ENCODE assay signal across 8 mouse cellular contexts in genomic region chr12:44209824-44210752, GRCm38 (mm10). TPM values are rescaled to one million over a fixed set of nuclear protein-coding genes. Genes with fewer than 3 reads are reported as not detected.
DNase-seq lines count a peak whose midpoint lies in the region; ATAC-seq and TF ChIP-seq lines count a peak whose summit lies in the region.

Gene Dnajb9 (minus strand): TSS chr12:44210326.

- peak within 1 kb of the TSS; percentile 79 for H3K4me2 ChIP-seq in forebrain, embryonic 15.5 days (replicated peaks)

- no peaks in the 10 kb centered on the region for H3K36me3 ChIP-seq in ES-E14 (ENCODE audit: control insufficient read depth, insufficient read depth, low read length, poor library complexity, severe bottlenecking)
- H3K36me3 ChIP-seq in forebrain, embryonic 15.5 days, result peaks cover 7% of the 10 kb centered on the region

- in situ Hi-C loops in ES-E14 (cut with MboI; ENCODE audit: low sequenced_read_pairs in 2 of 2, unreplicated experiment in 2 of 2), result no loop called here

- DNase-seq in ES-E14 (ENCODE audit: low read depth, low spot score), result peak; percentile 99
- peak; percentile 100 for DNase-seq in cerebellum, adult 11-12 months
- DNase-seq in heart, postnatal 25 days (ENCODE audit: low spot score), result peak; percentile 100
- DNase-seq in layer of hippocampus, adult 18-20 months (ENCODE audit: low spot score in 2 of 2), result peak; percentile 100
- peak; percentile 100 for DNase-seq in lung, adult 2 months
- DNase-seq in thymus, adult 18-20 months, result peak; percentile 99

- H3K4me1 ChIP-seq in ES-E14 (ENCODE audit: control insufficient read depth in 2 of 2, insufficient read depth in 2 of 2, low read length in 2 of 2, poor library complexity in 1 of 2), result 0 out of 4 replicates have a peak, but pooled peaks cover 0 to 2% of the 10 kb centered on the region in 2 experiments
- H3K4me1 ChIP-seq in forebrain, embryonic 15.5 days, result peaks cover 18% of the 10 kb centered on the region
- H3K4me1 ChIP-seq in lung, adult 2 months (ENCODE audit: control insufficient read depth, insufficient read depth, low read length), result peaks cover 4% of the 10 kb centered on the region; the same call in 1 of the 2 replicates

- under 1% methylated on average over 73 of the region's 77 CpGs for WGBS in forebrain, embryonic 15.5 days
- WGBS in lung, adult 2 months, result under 1% methylated on average over 77 of the region's 77 CpGs

- peak within 1 kb of the TSS; percentile 94 for H3K9ac ChIP-seq in ES-E14 (ENCODE audit: insufficient read depth, low read depth, low read length, poor library complexity, severe bottlenecking)
- peak within 1 kb of the TSS; percentile 82 for H3K9ac ChIP-seq in forebrain, embryonic 15.5 days (replicated peaks)

- peak; percentile 99 for TF ChIP-seq POLR2A in lung, adult 2 months (IDR thresholded peaks at IDR 0.05; ENCODE audit: borderline replicate concordance, extremely low read depth, low read depth, low read length)

- H3K27ac ChIP-seq in ES-E14 (ENCODE audit: insufficient read depth, low read depth, low read length, poor library complexity, severe bottlenecking), result peak within 1 kb of the TSS; percentile 20; the same call in 1 of the 2 replicates
- peak within 1 kb of the TSS; percentile 84 for H3K27ac ChIP-seq in forebrain, embryonic 15.5 days (replicated peaks)

- H3K4me3 ChIP-seq in ES-E14 (ENCODE audit: insufficient read depth in 1 of 2, low read depth in 1 of 2, low read length in 2 of 2, poor library complexity in 1 of 2, severe bottlenecking in 1 of 2), result peak within 1 kb of the TSS; percentile 88 to 93
- H3K4me3 ChIP-seq in forebrain, embryonic 15.5 days, result peak within 1 kb of the TSS; percentile 79
- peak within 1 kb of the TSS; percentile 93 for H3K4me3 ChIP-seq in lung, adult 2 months (replicated peaks; ENCODE audit: extremely low read depth, low read depth, low read length)

- H3K9me3 ChIP-seq in ES-E14 (ENCODE audit: control insufficient read depth, insufficient read depth, low read depth, low read length), result no peaks in the 10 kb centered on the region
- no peaks in the 10 kb centered on the region for H3K9me3 ChIP-seq in forebrain, embryonic 15.5 days

- peak; percentile 53 for TF ChIP-seq CTCF in lung, adult 2 months (IDR thresholded peaks at IDR 0.05; ENCODE audit: insufficient read depth, low read length)

- H3K27me3 ChIP-seq in forebrain, embryonic 15.5 days, result no peaks in the 10 kb centered on the region

- peak; percentile 99 for ATAC-seq in forebrain, embryonic 15.5 days (replicated peaks)
- ATAC-seq in neutrophil, adult 5-6 weeks (ENCODE audit: extremely low read depth, insufficient number of reproducible peaks, low FRiP score, poor library complexity, severe bottlenecking), result peak; percentile 95

- intact Hi-C loops in heart, postnatal 25 days (cut with DNase I), result loop anchor here (1.0 kb wide), 1 partner anchor 59 kb away; no protein-coding TSS in a partner anchor

TF ChIP-seq in ES-E14, 5 proteins besides CTCF, POLR2A, EP300 and RAD21:
- TF ChIP-seq ZNF384 (IDR thresholded peaks at IDR 0.05; ENCODE audit: low read depth, low read length) (no peak), ZC3H11A (IDR thresholded peaks at IDR 0.05; ENCODE audit: borderline replicate concordance, low read depth, low read length) (no peak), CHD2 (IDR thresholded peaks at IDR 0.05; ENCODE audit: low read depth, low read length) (no peak), HCFC1 (IDR thresholded peaks at IDR 0.05; ENCODE audit: borderline replicate concordance, insufficient read depth, low read length) (peak; percentile 60; the same call in 1 of the 2 replicates), MAFK (IDR thresholded peaks at IDR 0.05; ENCODE audit: insufficient read depth, low read depth, low read length) (peak; percentile 27; the same call in 1 of the 2 replicates)

RNA-seq across cellular contexts. Expression of gene Dnajb9, which starts in this region (rescaled TPM):
- total RNA-seq in ES-E14 (2012; rRNA removed), result 9.5 and 12.2 TPM in 2 replicates
- polyA plus RNA-seq in forebrain, embryonic 15.5 days (2015; fragmentation: Nextera tagmentation; extraction: Ambion mirVana), result 30.4 and 31.5 TPM in 2 replicates
- total RNA-seq in heart, postnatal 25 days (2021), result 10 to 100 TPM; 38.8 to 44.0 TPM
- 10 to 100 TPM; 41.1 to 41.3 TPM for total RNA-seq in layer of hippocampus, adult 18-20 months (2021)
- 3.6 and 4.6 TPM in 2 replicates for polyA plus RNA-seq in lung, adult 2 months (2012; rRNA removed)
- 51.6 and 56.7 TPM in 2 replicates for total RNA-seq in neutrophil, adult 5-6 weeks (2017)

Comparison
In these comparisons a context has a peak if more than half of its experiments do, and no peak if none do; other contexts are left out.
1. Peak in every context shown above with its lines: DNase-seq, ATAC-seq, H3K4me3 ChIP-seq and H3K27ac ChIP-seq.